19 mouse cellular contexts compared by ENCODE assay signal in genomic region chr14:22727548-22727947, GRCm38 (mm10).
DNase-seq lines count a peak whose midpoint lies in the region; ATAC-seq and TF ChIP-seq lines count a peak whose summit lies in the region.
"Had no signal": no experiment of that assay in that cellular context is flagged by ENCODE, and none has a peak within 500 bp of the region (broad histone marks: within the 10 kb centered on the region; RNA-seq: fewer than 3 reads in every experiment).

No protein-coding gene starts in this region.

- CTCF ChIA-PET in Patski (lab: Charles Lee), result interaction anchor here (1.2 kb wide), 1 partner anchor 46 kb away, joined by 3 read pairs; no protein-coding TSS in a partner anchor

- H3K27ac ChIP-seq in macrophage, result 0 out of 2 replicates have a peak overlapping the region, but pooled peaks have one; percentile 4
- no peak overlapping the region for H3K27ac ChIP-seq in cerebellum, adult 2 months (ENCODE audit: insufficient read depth, low read length)
- no peak overlapping the region for H3K27ac ChIP-seq in gastrocnemius, adult 2 months
- H3K27ac ChIP-seq: embryonic facial prominence, embryonic 10.5 days; embryonic facial prominence, embryonic 12.5 days; forebrain, embryonic 13.5 days; forebrain, embryonic 15.5 days had no signal

- H3K36me3 ChIP-seq in macrophage (ENCODE audit: inconsistent target), result no peaks in the 10 kb centered on the region
- H3K36me3 ChIP-seq: embryonic facial prominence, embryonic 10.5 days; embryonic facial prominence, embryonic 12.5 days; forebrain, embryonic 15.5 days had no signal

- no peak overlapping the region for H3K4me3 ChIP-seq in macrophage (ENCODE audit: inconsistent target)
- H3K4me3 ChIP-seq in cerebellum, adult 2 months (replicated peaks; ENCODE audit: insufficient read depth, low read depth, low read length), result no peak overlapping the region
- no peak overlapping the region for H3K4me3 ChIP-seq in gastrocnemius, adult 2 months
- H3K4me3 ChIP-seq: embryonic facial prominence, embryonic 10.5 days; embryonic facial prominence, embryonic 12.5 days; forebrain, embryonic 13.5 days; forebrain, embryonic 15.5 days had no signal

- intact Hi-C loops in gastrocnemius, adult 2 months (cut with DNase I), result no loop called here

- WGBS in macrophage (ENCODE audit: missing documents), result 94% methylated on average over 2 of the region's 2 CpGs
- WGBS in cerebellum, adult 2 months, result 77% methylated on average over 2 of the region's 2 CpGs

- no peaks in the 10 kb centered on the region for H3K27me3 ChIP-seq in Patski
- no peaks in the 10 kb centered on the region for H3K27me3 ChIP-seq in cerebellum, adult 2 months (ENCODE audit: control insufficient read depth, insufficient read depth, low read length)
- H3K27me3 ChIP-seq: embryonic facial prominence, embryonic 12.5 days had no signal

- POLR2A ChIA-PET in Patski (lab: Charles Lee), result interaction anchor here (0.6 to 1.1 kb wide), 2 partner anchors 54 to 254 kb away, joined by 4 read pairs; no protein-coding TSS in a partner anchor

- no peak for TF ChIP-seq POLR2A in cerebellum, adult 2 months (IDR thresholded peaks at IDR 0.05; ENCODE audit: borderline replicate concordance, insufficient read depth, low read length)

- H3K4me1 ChIP-seq in cerebellum, adult 2 months (ENCODE audit: control insufficient read depth, insufficient read depth, low read length), result no peaks in the 10 kb centered on the region
- H3K4me1 ChIP-seq: embryonic facial prominence, embryonic 10.5 days; embryonic facial prominence, embryonic 12.5 days; forebrain, embryonic 13.5 days; forebrain, embryonic 15.5 days had no signal

- no peaks in the 10 kb centered on the region for H3K79me2 ChIP-seq in macrophage (ENCODE audit: inconsistent target)

- peak; percentile 65 for ATAC-seq in Patski
- ATAC-seq: forebrain, embryonic 13.5 days; forebrain, embryonic 15.5 days; forebrain, postnatal 0 days had no signal

- no peak for TF ChIP-seq CTCF in Patski (IDR thresholded peaks at IDR 0.05)
- TF ChIP-seq CTCF in cerebellum, adult 2 months (IDR thresholded peaks at IDR 0.05; ENCODE audit: borderline replicate concordance, insufficient read depth, low read depth, low read length), result no peak
- TF ChIP-seq CTCF in gastrocnemius, adult 2 months (IDR thresholded peaks at IDR 0.05), result no peak

- DNase-seq in 416B (ENCODE audit: low read depth) (peak; percentile 9), Patski (ENCODE audit: low read depth, low spot score) (peak; percentile 53)
- DNase-seq in urinary bladder, adult 18-20 months (ENCODE audit: low spot score in 2 of 2), result no peak
- DNase-seq in cerebellum, adult 2 months, result no peak
- no peak for DNase-seq in gastrocnemius, adult 2 months
- DNase-seq in natural killer cell, adult 2 months (ENCODE audit: low spot score in 2 of 2), result no peak
- DNase-seq: adrenal gland, adult 2 months; adrenal gland, postnatal 25 days; cerebellum, adult 11 months; cerebellum, adult 18-20 months; cerebellum, adult 9-10 months; cerebellum, postnatal 10 days; cerebellum, postnatal 25 days; forebrain, postnatal 0 days had no signal

- in situ Hi-C loops in Patski (cut with MboI; ENCODE audit: low pct_unique_long_range_greater_than_20kb), result loop anchor here (10.0 kb wide), 1 partner anchor 743 kb away; the partner anchor contains the start of gene Zfp503

Comparison
In these comparisons a context has a peak if more than half of its experiments do, and no peak if none do; other contexts are left out.
1. DNase-seq: peak in 416B (single experiment) and Patski (single experiment); none in urinary bladder, adult 18-20 months (0 of 2), cerebellum, adult 2 months (0 of 2), gastrocnemius, adult 2 months (single experiment) and natural killer cell, adult 2 months (0 of 2).